Mouse (Mus musculus): Measurements from ENCODE around the gene Mrpl22. TPM values are rescaled to one million over a fixed set of nuclear protein-coding genes. Genes with fewer than 3 reads are reported as not detected.

Gene Mrpl22
- 35.7 TPM for polyA plus RNA-seq (2014; fragmentation: Illumina TruSeq; extraction: RNeasy Lipid Tissue Mini Kit (QIAGEN cat#74804))

GRCm38 (mm10) chr11:58171459-58172091 is at the start of gene Mrpl22:
Gene Mrpl22 (plus strand): TSS chr11:58171661.

GRCm38 (mm10) chr11:58168167-58168915 is 3.1 kb upstream of the Mrpl22 start, which contains the start of gene Gemin5:
Gene Gemin5 (minus strand): TSS chr11:58168539.

DNA sequence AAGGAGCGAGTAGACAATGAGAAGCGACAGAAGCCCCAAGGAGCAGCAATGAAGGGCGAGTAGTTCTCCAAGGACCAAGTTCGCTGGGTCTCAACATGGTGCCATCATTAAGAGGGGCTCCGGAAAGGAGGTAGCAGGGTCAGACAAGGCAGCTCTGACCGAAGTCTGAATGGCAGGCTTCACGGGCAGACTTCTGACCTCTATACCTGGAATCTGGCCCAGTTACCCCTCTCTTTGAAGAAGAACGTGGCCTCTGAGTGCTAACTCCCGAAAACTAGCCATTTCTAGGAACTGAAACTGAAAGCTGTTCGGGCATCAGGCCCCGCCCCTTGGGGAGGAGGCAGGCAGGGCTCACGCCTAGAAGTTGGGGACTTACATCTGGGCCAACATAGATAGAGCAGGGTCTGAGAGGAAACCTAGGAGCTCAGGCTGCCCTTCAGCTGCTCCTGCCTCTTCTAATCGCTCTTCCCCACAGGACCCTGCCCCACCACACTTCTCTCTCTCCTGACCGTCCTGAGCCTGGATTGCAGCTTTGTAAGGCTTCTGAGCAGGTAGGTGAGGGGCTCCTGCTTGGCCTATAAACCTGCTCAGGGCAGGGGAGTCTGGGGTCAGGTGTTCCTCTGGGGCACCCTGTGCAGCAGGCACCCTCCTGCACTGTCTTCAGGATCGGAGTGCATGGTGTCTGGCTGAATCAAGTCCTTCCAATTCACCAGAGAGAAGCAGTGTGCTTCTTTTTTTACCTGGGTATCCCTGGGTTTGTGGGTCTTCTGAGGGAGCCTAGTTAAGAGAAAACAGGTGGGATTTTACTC is 28.0 kb downstream of the Mrpl22 start, which contains the start of the genes Igtp and Irgm2:
Igtp (plus strand) TSS at position 328 of the 809 bp plus-strand sequence.
Irgm2 (plus strand) TSS at position 390 of the 809 bp plus-strand sequence.

Other genes starting within 250 kb of the Mrpl22 start
- 24.5 TPM for gene Larp1, start 162.6 kb upstream of the Mrpl22 start, polyA plus RNA-seq (2014; fragmentation: Illumina TruSeq; extraction: RNeasy Lipid Tissue Mini Kit (QIAGEN cat#74804))
- gene Gm12248, start 78.5 kb upstream of the Mrpl22 start, polyA plus RNA-seq (2014; fragmentation: Illumina TruSeq; extraction: RNeasy Lipid Tissue Mini Kit (QIAGEN cat#74804)): 0.43 TPM
- 35.5 TPM for gene Cnot8, start 67.5 kb upstream of the Mrpl22 start, polyA plus RNA-seq (2014; fragmentation: Illumina TruSeq; extraction: RNeasy Lipid Tissue Mini Kit (QIAGEN cat#74804))
- 8.7 TPM for gene Gemin5, start 3.1 kb upstream of the Mrpl22 start, polyA plus RNA-seq (2014; fragmentation: Illumina TruSeq; extraction: RNeasy Lipid Tissue Mini Kit (QIAGEN cat#74804))
- 16.1 TPM for gene Igtp, start 27.9 kb downstream of the Mrpl22 start, polyA plus RNA-seq (2014; fragmentation: Illumina TruSeq; extraction: RNeasy Lipid Tissue Mini Kit (QIAGEN cat#74804))
- gene Irgm2, start 28.0 kb downstream of the Mrpl22 start, polyA plus RNA-seq (2014; fragmentation: Illumina TruSeq; extraction: RNeasy Lipid Tissue Mini Kit (QIAGEN cat#74804)): 30.9 TPM
- gene 4930438A08Rik, start 103.1 kb downstream of the Mrpl22 start, polyA plus RNA-seq (2014; fragmentation: Illumina TruSeq; extraction: RNeasy Lipid Tissue Mini Kit (QIAGEN cat#74804)): not detected
- gene Zfp692, start 135.4 kb downstream of the Mrpl22 start, polyA plus RNA-seq (2014; fragmentation: Illumina TruSeq; extraction: RNeasy Lipid Tissue Mini Kit (QIAGEN cat#74804)): 0.48 TPM
- 52.3 TPM for gene Zfp672, start 158.7 kb downstream of the Mrpl22 start, polyA plus RNA-seq (2014; fragmentation: Illumina TruSeq; extraction: RNeasy Lipid Tissue Mini Kit (QIAGEN cat#74804))
- gene Sh3bp5l, start 159.1 kb downstream of the Mrpl22 start, polyA plus RNA-seq (2014; fragmentation: Illumina TruSeq; extraction: RNeasy Lipid Tissue Mini Kit (QIAGEN cat#74804)): 0.80 TPM
- gene Lypd8, start 207.4 kb downstream of the Mrpl22 start, polyA plus RNA-seq (2014; fragmentation: Illumina TruSeq; extraction: RNeasy Lipid Tissue Mini Kit (QIAGEN cat#74804)): not detected
- not detected for gene 1810065E05Rik, start 249.4 kb downstream of the Mrpl22 start, polyA plus RNA-seq (2014; fragmentation: Illumina TruSeq; extraction: RNeasy Lipid Tissue Mini Kit (QIAGEN cat#74804))